Mouse (Mus musculus) limb, embryonic 10.5 days (tissue): Measurements from ENCODE around the gene Cdca7l. TPM values are rescaled to one million over a fixed set of nuclear protein-coding genes. Genes with fewer than 3 reads are reported as not detected.
"Not testable (repeated sequence)": the region's sequence is repeated elsewhere in the genome, so short reads cannot be mapped to it uniquely, and the experiment has no call there.

ENCODE experiments used
- DNase-seq: peaks from one replicate; pipeline ENCODE4 v3.0.0-alpha.2; 2017; ENCODE audit warnings: low spot score
- H3K27ac ChIP-seq: fragments of 300-500 bp; sonication (generic); 2 replicates; pipeline ENCODE4 v1.5.1; 2016; ENCODE audit warnings: mild to moderate bottlenecking
- H3K27me3 ChIP-seq: fragments of 300-500 bp; sonication (generic); 2 replicates; pipeline ENCODE4 v1.6.1; 2016; ENCODE audit warnings: low read depth, mild to moderate bottlenecking; ENCODE audit not compliant: poor library complexity, severe bottlenecking
- H3K36me3 ChIP-seq: fragments of 300-500 bp; sonication (generic); 2 replicates; pipeline ENCODE4 v1.6.1; 2016; ENCODE audit warnings: mild to moderate bottlenecking, moderate library complexity
- H3K4me1 ChIP-seq: fragments of 300-500 bp; sonication (generic); 2 replicates; pipeline ENCODE4 v1.6.1; 2016
- H3K4me3 ChIP-seq: fragments of 300-500 bp; sonication (generic); 2 replicates; pipeline ENCODE4 v1.5.1; 2016; ENCODE audit warnings: mild to moderate bottlenecking, moderate library complexity
- H3K9me3 ChIP-seq: fragments of 300-500 bp; sonication (generic); replicated peaks from 2 replicates; pipeline ENCODE4 v1.6.1; 2016; ENCODE audit warnings: mild to moderate bottlenecking
- WGBS: fragments of 180-500 bp; shearing (Covaris S2); methylation state at CpG from one replicate; pipeline ENCODE4 v1.1.7; 2016; 5-methylcytosine and 5-hydroxymethylcytosine counted together
- polyA plus RNA-seq: library from polyadenylated mRNA; unstranded; fragments of >200 nt; fragmentation: Nextera tagmentation; extraction: Ambion mirVana; gene quantifications from 2 replicates; pipeline ENCODE4 v1.2.1, GENCODE M21; 2016

The Cdca7l gene
- polyA plus RNA-seq, 1 experiment from 2014 or later = 54.8 TPM

GRCm38 (mm10) chr12:117900798-117901197 lies 96.7 kb downstream of the Cdca7l start:
- not testable (repeated sequence) for H3K9me3 ChIP-seq, H3K27me3 ChIP-seq, DNase-seq, H3K4me3 ChIP-seq, H3K27ac ChIP-seq, H3K36me3 ChIP-seq, H3K4me1 ChIP-seq
- WGBS = 84% methylated on average over 1 of the region's 4 CpGs

DNA sequence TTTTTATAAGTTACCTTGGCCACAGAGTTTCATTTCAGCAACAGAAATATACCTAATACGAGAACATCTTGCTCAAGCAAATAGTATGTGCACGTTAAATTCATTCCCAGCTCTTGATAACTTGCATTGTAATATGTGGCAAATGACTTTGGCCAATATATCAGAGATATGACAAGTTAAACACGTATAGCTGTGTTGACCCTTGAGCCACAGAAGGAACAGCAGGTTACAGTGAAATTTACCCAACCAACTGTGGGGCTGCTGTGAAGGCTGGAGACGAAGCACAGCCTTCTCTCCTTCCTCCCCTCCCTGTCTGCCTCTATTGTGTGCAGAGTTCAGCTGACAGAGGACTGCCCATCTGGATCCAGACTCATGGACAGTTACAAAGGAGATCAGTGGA lies 97.3 kb downstream of the Cdca7l start:
- not testable (repeated sequence) for H3K9me3 ChIP-seq, H3K36me3 ChIP-seq, DNase-seq, H3K27ac ChIP-seq, H3K4me3 ChIP-seq, H3K4me1 ChIP-seq, H3K27me3 ChIP-seq
- WGBS = 71% methylated on average over 2 of the region's 4 CpGs

DNA sequence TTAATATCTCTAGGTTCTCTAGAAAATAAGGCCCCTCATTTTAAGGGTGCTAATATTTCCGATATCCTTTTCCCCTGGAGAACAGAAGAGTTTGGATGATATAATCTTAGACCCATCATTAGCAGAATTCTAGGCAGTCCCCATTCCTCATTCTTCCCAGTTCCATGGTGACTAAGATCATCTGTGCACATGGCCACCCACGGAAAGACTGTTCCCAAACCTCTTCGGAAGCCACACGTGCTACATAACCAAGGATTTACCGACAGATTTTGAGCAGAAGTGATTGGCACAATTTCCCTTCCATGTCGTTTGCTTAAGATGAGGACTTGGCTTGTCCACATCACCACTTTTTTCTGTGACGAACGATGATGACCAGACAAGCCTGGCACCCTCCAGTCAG lies 99.6 kb downstream of the Cdca7l start:
- DNase-seq = no peak

GRCm38 (mm10) chr12:117905232-117905840 lies 101.2 kb downstream of the Cdca7l start:
- not testable (repeated sequence) for DNase-seq, H3K4me3 ChIP-seq, H3K4me1 ChIP-seq, H3K9me3 ChIP-seq, H3K36me3 ChIP-seq, H3K27ac ChIP-seq, H3K27me3 ChIP-seq
- WGBS = 86% methylated on average over 4 of the region's 4 CpGs

More for the DNA sequence above, 99.6 kb downstream of the Cdca7l start:
- Histone ChIP-seq H3K4me3 (no peak overlapping the region), H3K36me3 (no peaks in the 10 kb centered on the region), H3K27ac (no peak overlapping the region), H3K4me1 (no peaks in the 10 kb centered on the region), H3K27me3 (no peaks in the 10 kb centered on the region), H3K9me3 (no peaks in the 10 kb centered on the region)
- 86% methylated on average over 8 of the region's 8 CpGs for WGBS

DNA sequence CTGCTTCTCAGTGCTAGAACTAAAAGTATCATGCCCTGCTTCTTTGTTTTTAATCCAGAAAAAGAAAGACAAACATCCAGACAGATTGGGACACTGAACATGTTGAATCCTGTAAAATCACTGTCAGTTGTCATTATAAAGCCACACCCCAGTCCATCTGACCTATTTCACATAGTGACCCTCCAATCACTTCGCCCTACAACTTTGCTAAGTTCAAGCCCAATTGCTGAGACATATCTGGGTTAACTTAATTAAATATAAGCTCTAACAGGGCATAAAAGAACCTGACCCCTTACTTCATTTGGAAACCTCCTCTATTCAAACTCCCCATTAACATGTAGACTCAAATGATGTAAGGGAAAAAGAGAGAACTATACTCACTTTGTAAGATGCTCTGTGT lies 107.3 kb downstream of the Cdca7l start:
- WGBS = 86% methylated on average over 1 of the region's 1 CpGs
- H3K27me3 ChIP-seq = peaks cover 7% of the 10 kb centered on the region; the same call in 1 of the 2 replicates
- peaks cover 19% of the 10 kb centered on the region for H3K4me1 ChIP-seq
- H3K27ac ChIP-seq = no peak overlapping the region
- H3K9me3 ChIP-seq = no peaks in the 10 kb centered on the region
- H3K4me3 ChIP-seq = no peak overlapping the region
- no peaks in the 10 kb centered on the region for H3K36me3 ChIP-seq
- DNase-seq = no peak

DNA sequence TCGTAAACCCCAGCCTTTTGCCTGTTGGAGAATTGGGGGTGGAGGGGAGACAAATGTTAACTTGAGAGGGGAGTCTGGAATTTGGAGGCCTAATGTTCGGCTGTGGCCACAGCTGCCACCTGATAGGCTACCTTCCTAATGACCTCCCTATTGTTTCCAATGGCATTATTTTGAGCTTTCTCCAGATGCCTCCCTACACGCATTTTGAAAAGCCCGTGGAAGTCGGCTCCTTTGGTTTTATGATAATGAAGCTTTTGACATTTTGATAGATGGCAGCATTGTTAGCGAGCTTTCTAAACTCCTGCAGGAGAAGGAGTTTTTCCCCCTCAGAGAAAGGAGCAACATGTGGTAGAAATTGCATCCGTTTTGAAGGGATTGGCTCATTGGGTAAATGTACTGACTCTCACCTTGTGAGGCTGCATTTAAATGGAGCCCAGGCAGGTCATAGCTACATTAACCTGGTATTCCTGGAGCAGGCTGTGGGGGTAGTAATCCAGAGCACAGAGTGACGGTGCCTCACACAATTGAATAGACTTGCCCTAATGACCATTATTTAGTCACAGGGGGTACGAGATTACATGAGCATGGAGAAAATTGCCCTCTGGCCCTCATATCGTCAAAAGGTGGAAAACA lies 110.6 kb downstream of the Cdca7l start:
- Histone ChIP-seq H3K36me3 (no peaks in the 10 kb centered on the region), H3K4me1 (peaks cover 19% of the 10 kb centered on the region), H3K27ac (no peak overlapping the region), H3K4me3 (no peak overlapping the region), H3K27me3 (peaks cover 7% of the 10 kb centered on the region; the same call in 1 of the 2 replicates), H3K9me3 (no peaks in the 10 kb centered on the region)
- 22% methylated on average over 10 of the region's 10 CpGs for whole genome bisulfite sequencing
- no peak for DNase-seq

GRCm38 (mm10) chr12:117915826-117916588 lies 111.9 kb downstream of the Cdca7l start:
- no peaks in the 10 kb centered on the region for H3K36me3 ChIP-seq
- no peak overlapping the region for H3K4me3 ChIP-seq
- H3K27me3 ChIP-seq = peaks cover 7% of the 10 kb centered on the region; the same call in 1 of the 2 replicates
- DNase-seq = no peak
- no peaks in the 10 kb centered on the region for H3K9me3 ChIP-seq
- no peak overlapping the region for H3K27ac ChIP-seq
- peaks cover 19% of the 10 kb centered on the region for H3K4me1 ChIP-seq
- 62% methylated on average over 10 of the region's 10 CpGs for WGBS
